Mouse (Mus musculus) adrenal gland, postnatal 36 days (tissue): ENCODE measurements around the gene Mapk10. TPM values are rescaled to one million over a fixed set of nuclear protein-coding genes. Genes with fewer than 3 reads are reported as not detected.

ENCODE experiments used
- DNase-seq, 2 experiments: peaks; one replicate each; pipeline ENCODE4 v3.0.0; 2021; ENCODE audit warnings: mixed read lengths in 1 of 2
- total RNA-seq, 2 experiments: library from RNA; stranded (reverse); gene quantifications; 2 replicates each; pipeline ENCODE4 v1.2.3; 2021

The Mapk10 gene
- total RNA-seq, 2 experiments from 2014 or later: 5.7 to 10.0 TPM

DNA sequence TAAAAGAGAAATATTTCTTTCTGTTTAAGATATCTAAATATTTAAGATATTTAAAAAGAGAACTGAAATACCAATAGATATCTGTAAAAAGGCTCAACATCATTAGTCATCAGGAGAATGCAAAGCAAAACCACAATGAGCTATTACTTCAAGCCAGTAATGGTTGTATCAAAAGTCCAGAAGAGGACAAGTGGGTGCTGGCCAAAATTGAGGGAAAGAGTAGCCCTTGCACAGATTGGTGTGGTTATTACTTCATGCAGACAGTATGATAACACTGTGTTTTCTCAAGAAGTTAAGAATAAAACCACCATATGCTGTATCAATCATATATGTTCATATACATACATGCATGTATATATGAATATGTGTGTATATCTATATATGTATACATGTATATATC lies 353.1 kb downstream of the Mapk10 start:
- DNase-seq: no peak

Other genes starting within 250 kb of the Mapk10 start
- gene Ptpn13, start 213.9 kb upstream of the Mapk10 start, total RNA-seq: 10 to 100 TPM; 18.7 to 42.8 TPM